Mouse (Mus musculus): ENCODE data around the gene Ccdc78.

The Ccdc78 gene

DNA sequence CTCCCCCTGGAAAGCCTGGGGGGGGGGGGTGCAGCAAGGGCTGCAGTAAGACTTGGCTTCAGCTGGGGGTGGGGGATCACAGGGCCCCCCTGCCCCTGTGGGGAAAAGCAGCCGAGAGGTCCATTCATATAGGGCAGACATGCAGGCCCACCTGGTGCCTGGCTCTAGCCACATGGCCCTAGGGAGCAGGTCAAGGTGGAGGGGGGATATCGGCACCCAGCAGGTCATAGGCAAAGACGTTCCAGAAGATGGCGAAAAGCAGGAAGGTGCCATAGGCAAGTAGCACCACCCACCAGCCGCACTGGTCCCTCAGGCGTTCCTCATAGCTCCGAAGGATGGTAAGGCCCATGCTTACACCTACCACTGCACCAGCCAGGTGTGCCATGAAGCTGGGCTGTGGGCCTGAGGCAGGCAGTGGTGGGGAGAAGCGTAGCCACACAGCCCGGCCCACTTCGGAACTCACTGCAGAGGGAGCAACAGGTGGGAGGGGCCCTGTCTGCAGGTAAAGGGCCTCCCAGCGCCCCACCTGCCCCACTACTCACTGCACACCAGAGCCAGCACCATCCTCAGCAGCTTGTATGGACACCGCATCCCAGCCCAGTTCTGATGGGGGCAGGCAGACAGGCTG lies 48.3 kb downstream of the Ccdc78 start:
- DNase-seq, result peak in 1 of 2 experiments; percentile 25

- no peak for DNase-seq
These were observed 48.9 kb downstream of the Ccdc78 start for GRCm38 (mm10) chr17:25835301-25835700.

- peak in 1 of 2 experiments; percentile 13 for DNase-seq
These were observed 49.4 kb downstream of the Ccdc78 start for GRCm38 (mm10) chr17:25835816-25836215.

DNA sequence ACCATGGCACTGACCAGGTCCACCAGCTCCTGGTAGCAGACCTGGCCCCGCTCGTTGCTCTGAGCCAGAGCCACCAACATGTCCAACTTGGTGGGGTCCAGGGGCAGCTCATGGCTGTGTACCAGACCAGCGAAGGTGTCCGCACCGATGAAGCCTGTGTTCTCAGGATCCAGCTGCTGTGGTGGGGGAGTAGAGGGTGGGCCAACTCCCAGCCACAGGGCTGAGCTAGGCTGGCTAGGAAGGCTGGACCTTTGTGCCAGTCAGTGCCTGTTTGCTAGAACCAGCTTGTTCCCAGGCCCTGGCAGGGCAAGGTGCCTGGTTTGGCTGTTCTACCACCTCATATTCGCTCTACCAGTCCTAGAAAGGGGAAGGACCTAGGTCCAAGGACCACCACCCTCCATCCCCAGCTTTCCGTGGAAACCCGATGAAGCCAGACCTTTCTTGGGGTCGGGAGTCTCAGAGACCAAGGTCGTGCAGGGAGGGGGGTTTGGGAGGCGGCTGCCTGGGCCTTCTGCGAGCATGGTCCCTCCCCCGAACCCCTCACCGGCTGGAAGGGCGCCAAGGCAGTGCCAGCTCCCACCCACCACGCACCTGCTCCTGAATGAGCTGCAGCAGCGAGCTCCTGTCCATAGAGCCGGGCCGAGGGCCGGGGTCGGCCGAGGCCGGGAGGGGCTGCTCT lies 50.2 kb downstream of the Ccdc78 start:
- DNase-seq, result peak in 1 of 2 experiments; percentile 36

- no peak for DNase-seq
These were observed 50.7 kb downstream of the Ccdc78 start, which contains the start of gene Rhbdl1 for GRCm38 (mm10) chr17:25837076-25837410. Rhbdl1 (minus strand) TSS chr17:25837295.

GRCm38 (mm10) chr17:25837533-25837932 lies 51.2 kb downstream of the Ccdc78 start:
- DNase-seq, result no peak

GRCm38 (mm10) chr17:25838904-25839303 lies 52.5 kb downstream of the Ccdc78 start:
- peak in 1 of 2 experiments; percentile 3 for DNase-seq

GRCm38 (mm10) chr17:25839455-25840235 lies 53.3 kb downstream of the Ccdc78 start:
- DNase-seq, result no peak
